Mouse (Mus musculus): Measurements from ENCODE around the gene Zfp341. TPM values are rescaled to one million over a fixed set of nuclear protein-coding genes. Genes with fewer than 3 reads are reported as not detected.

The Zfp341 gene
- total and polyA plus RNA-seq, 3 experiments: 2.0 to 6.3 TPM; not detected in 1

GRCm38 (mm10) chr2:154603638-154604153 is 9.4 kb upstream of the Zfp341 start, which contains the start of gene Pxmp4 (continued):
- TF ChIP-seq RAD21 (IDR thresholded peaks at IDR 0.05; ENCODE audit: low read depth, low read length) (no peak), TCF12 (IDR thresholded peaks at IDR 0.05; ENCODE audit: low read depth, low read length) (no peak; the same call in 1 of the 2 replicates), ZKSCAN1 (IDR thresholded peaks at IDR 0.05; ENCODE audit: low read depth, low read length) (no peak), KAT2A (conservative IDR thresholded peaks at IDR 0.05; ENCODE audit: low read depth, low read length) (0 out of 2 replicates have a peak, but pooled peaks have one; percentile 34), GABPA (IDR thresholded peaks at IDR 0.05; ENCODE audit: low read depth, low read length) (no peak), UBTF (IDR thresholded peaks at IDR 0.05; ENCODE audit: borderline replicate concordance, insufficient read depth, low read depth, low read length) (no peak), USF1 (IDR thresholded peaks at IDR 0.05; ENCODE audit: low read depth, low read length) (no peak), ELF1 (IDR thresholded peaks at IDR 0.05; ENCODE audit: low read depth, low read length) (no peak), MEF2A (IDR thresholded peaks at IDR 0.05; ENCODE audit: extremely low read depth, insufficient replicate concordance, low read depth, low read length, poor library complexity, severe bottlenecking) (no peak), ZNF384 (IDR thresholded peaks at IDR 0.05; ENCODE audit: low read depth, low read length) (no peak), TAL1 (IDR thresholded peaks at IDR 0.05; ENCODE audit: low read length) (no peak), ZMIZ1 (IDR thresholded peaks at IDR 0.05; ENCODE audit: low read depth, low read length) (peak; percentile 61; the same call in 1 of the 2 replicates), ETS1 (IDR thresholded peaks at IDR 0.05; ENCODE audit: low read depth, low read length) (no peak), MAFK (IDR thresholded peaks at IDR 0.05; ENCODE audit: borderline replicate concordance, low read depth, low read length) (peak; percentile 45; the same call in 1 of the 2 replicates), TBP (IDR thresholded peaks at IDR 0.05; ENCODE audit: low read depth, low read length) (peak; percentile 79), NRF1 (IDR thresholded peaks at IDR 0.05; ENCODE audit: insufficient read depth, low read depth, low read length, poor library complexity, severe bottlenecking) (0 out of 2 replicates have a peak, but pooled peaks have one; percentile 14), GATA1 (IDR thresholded peaks at IDR 0.05; ENCODE audit: low read depth, low read length) (peak; percentile 19; the same call in 1 of the 2 replicates), CHD1 (IDR thresholded peaks at IDR 0.05; ENCODE audit: low read depth, low read length) (no peak), JUND (IDR thresholded peaks at IDR 0.05; ENCODE audit: low read depth, low read length) (no peak), USF2 (IDR thresholded peaks at IDR 0.05; ENCODE audit: borderline replicate concordance in 1 of 2, insufficient read depth in 1 of 2, low read depth in 1 of 2, low read length in 2 of 2) (no peak), ZC3H11A (IDR thresholded peaks at IDR 0.05; ENCODE audit: low read depth, low read length) (no peak), MXI1 (IDR thresholded peaks at IDR 0.05; ENCODE audit: low read depth, low read length) (peak; percentile 83; the same call in 1 of the 2 replicates)

- H3K27me3 ChIP-seq (ENCODE audit: control insufficient read depth in 1 of 2, insufficient read depth in 2 of 2, low read length in 2 of 2): no peaks in the 10 kb centered on the region
- peaks cover 1% of the 10 kb centered on the region; the same call in 1 of the 2 replicates for H3K79me2 ChIP-seq (ENCODE audit: control insufficient read depth, insufficient read depth, low read length, poor library complexity)
- H3K4me1 ChIP-seq (ENCODE audit: control insufficient read depth in 1 of 2, insufficient read depth in 2 of 2, low read length in 2 of 2): peaks cover 4 to 10% of the 10 kb centered on the region in 2 experiments; a peak in 3 of 4 replicates
- H3K9ac ChIP-seq (ENCODE audit: control insufficient read depth, low read depth, low read length, poor library complexity, severe bottlenecking): peak overlapping the region; percentile 65
- peak overlapping the region; percentile 64 for H3K27ac ChIP-seq (ENCODE audit: control insufficient read depth, low read depth, low read length)
- no peak for TF ChIP-seq CTCF (IDR thresholded peaks at IDR 0.05 in 2 of 3, conservative IDR thresholded peaks at IDR 0.05 in 1 of 3; ENCODE audit: control insufficient read depth in 1 of 3, insufficient read depth in 1 of 3, low read depth in 2 of 3, low read length in 3 of 3, poor library complexity in 1 of 3, severe bottlenecking in 1 of 3)
- TF ChIP-seq GATA1 (IDR thresholded peaks at IDR 0.05; ENCODE audit: low read depth, low read length): no peak
- TF ChIP-seq POLR2A (IDR thresholded peaks at IDR 0.05; ENCODE audit: control insufficient read depth in 1 of 2, insufficient read depth in 1 of 2, low read depth in 1 of 2, low read length in 2 of 2, poor library complexity in 1 of 2): no peak
- TF ChIP-seq POLR2AphosphoS2 (IDR thresholded peaks at IDR 0.05; ENCODE audit: low read length): no peak
- TF ChIP-seq POLR2AphosphoS5 (IDR thresholded peaks at IDR 0.05; ENCODE audit: borderline replicate concordance, low read depth, low read length): no peak
- no peak for TF ChIP-seq NELFE (IDR thresholded peaks at IDR 0.05; ENCODE audit: low read depth, low read length)
- TF ChIP-seq UBTF (IDR thresholded peaks at IDR 0.05; ENCODE audit: borderline replicate concordance, insufficient read depth, low read depth, low read length): no peak
- no peak for TF ChIP-seq HCFC1 (IDR thresholded peaks at IDR 0.05; ENCODE audit: low read depth, low read length)
- no peak for TF ChIP-seq MEF2A (IDR thresholded peaks at IDR 0.05; ENCODE audit: extremely low read depth, insufficient replicate concordance, low read depth, low read length, poor library complexity, severe bottlenecking)
- TF ChIP-seq MXI1 (IDR thresholded peaks at IDR 0.05; ENCODE audit: low read depth, low read length): no peak
- TF ChIP-seq EP300 (IDR thresholded peaks at IDR 0.05; ENCODE audit: low read depth in 1 of 2, low read length in 2 of 2): no peak
- TF ChIP-seq ZMIZ1 (IDR thresholded peaks at IDR 0.05; ENCODE audit: low read depth, low read length): no peak
- TF ChIP-seq BHLHE40 (IDR thresholded peaks at IDR 0.05; ENCODE audit: borderline replicate concordance, low read depth, low read length): no peak
- no peak for TF ChIP-seq CHD1 (IDR thresholded peaks at IDR 0.05; ENCODE audit: low read depth, low read length)
- no peak for TF ChIP-seq USF1 (IDR thresholded peaks at IDR 0.05; ENCODE audit: low read depth, low read length)
- DNase-seq (ENCODE audit: low read depth, low spot score): no peak
- no peaks in the 10 kb centered on the region for H3K9me3 ChIP-seq (replicated peaks; ENCODE audit: insufficient read depth, low read length)
- peak overlapping the region; percentile 65 to 68 for H3K4me3 ChIP-seq (ENCODE audit: control insufficient read depth in 1 of 2, insufficient read depth in 1 of 2, low read depth in 2 of 2, low read length in 2 of 2)
- peaks cover 0 to 8% of the 10 kb centered on the region in 2 experiments; a peak in 2 of 4 replicates for H3K36me3 ChIP-seq (ENCODE audit: control insufficient read depth in 1 of 2, insufficient read depth in 2 of 2, low read length in 2 of 2)
Measured at GRCm38 (mm10) chr2:154604156-154604555, 8.9 kb upstream of the Zfp341 start.
